Mouse (Mus musculus) kidney, adult 2 months (tissue): ENCODE measurements around the gene Atp8a1.

Source experiments
- CTCF ChIP-seq: fragments of 200-500 bp; conservative IDR thresholded peaks from 2 replicates; pipeline ENCODE4 v1.5.1; 2011; ENCODE audit warnings: low read depth, mild to moderate bottlenecking, control low read depth, low read length, moderate library complexity, mixed read lengths; ENCODE audit not compliant: insufficient read depth, insufficient read length
- POLR2A ChIP-seq: fragments of 200-500 bp; IDR thresholded peaks from one replicate; pipeline ENCODE4 v1.6.1; 2011; ENCODE audit warnings: low read depth, low read length, control low read depth

DNA sequence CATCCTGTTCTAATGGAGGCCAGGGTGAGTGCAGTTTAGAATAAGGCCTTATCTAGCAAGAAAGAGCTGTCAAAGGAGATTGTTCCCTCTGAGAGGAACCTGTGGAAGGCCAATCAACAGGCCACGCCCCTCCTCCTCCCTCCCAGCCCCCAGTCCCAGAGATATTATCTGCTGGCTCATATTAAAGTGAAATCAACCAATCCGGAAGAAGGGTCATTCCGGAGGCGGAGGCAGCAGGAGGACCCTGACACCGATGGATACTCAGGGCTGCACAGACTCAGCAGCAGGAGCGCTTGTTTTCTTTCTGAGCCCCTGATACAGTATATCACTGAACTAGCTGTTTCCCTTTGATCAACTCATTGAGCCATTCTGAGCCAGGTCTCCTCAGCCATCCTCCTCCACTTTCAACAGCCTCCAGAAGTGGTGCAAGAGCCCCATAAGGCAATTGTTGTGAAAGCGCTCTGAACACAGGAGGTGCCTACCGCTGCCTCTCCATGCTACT is 2.0 kb downstream of the Atp8a1 start:
- TF ChIP-seq CTCF (no peak), POLR2A (no peak)
